Mouse (Mus musculus) gastrocnemius, adult 8-10 months (tissue): Measurements from ENCODE around the gene Heatr9. TPM values are rescaled to one million over a fixed set of nuclear protein-coding genes. Genes with fewer than 3 reads are reported as not detected.
A peak's percentile ranks its signal among the peaks of the same experiment; 100 is the strongest.
"Not testable (repeated sequence)": the region's sequence is repeated elsewhere in the genome, so short reads cannot be mapped to it uniquely, and the experiment has no call there.

ENCODE experiments used
- DNase-seq, 2 experiments: peaks; one replicate each; pipeline ENCODE4 v3.0.0; 2022; ENCODE audit warnings: low spot score in 2 of 2
- total RNA-seq, 4 experiments: library from RNA; stranded (reverse); gene quantifications; 2 replicates each; pipeline ENCODE4 v1.2.4; 2022

The Heatr9 gene
- not detected for total RNA-seq

- DNase-seq: no peak
These were observed at the start of gene Heatr9 for GRCm38 (mm10) chr11:83522075-83522474. Heatr9 (minus strand) TSS chr11:83522175.

GRCm38 (mm10) chr11:83570189-83570588, 48.2 kb upstream of the Heatr9 start:
- DNase-seq: no peak

DNA sequence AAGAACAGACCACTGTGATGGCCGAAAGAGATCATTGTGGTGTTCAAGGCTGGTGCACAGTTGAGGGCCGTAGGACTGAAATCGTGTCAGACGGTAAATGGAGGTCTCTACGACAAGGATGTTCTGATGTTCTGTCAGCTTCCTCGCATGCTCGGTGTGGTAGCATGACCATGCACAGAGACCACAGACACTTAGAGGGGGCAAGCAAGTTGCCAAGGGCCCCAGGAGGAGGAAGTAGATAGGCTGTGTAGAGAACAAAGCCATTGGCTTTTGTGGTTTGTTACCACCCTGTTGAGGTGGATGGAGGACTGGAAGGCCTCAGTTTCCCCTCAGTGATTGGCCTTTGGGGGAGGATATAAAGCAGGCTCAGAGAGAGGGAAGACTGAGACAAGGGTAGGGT, 47.3 kb upstream of the Heatr9 start:
- no peak for DNase-seq

DNA sequence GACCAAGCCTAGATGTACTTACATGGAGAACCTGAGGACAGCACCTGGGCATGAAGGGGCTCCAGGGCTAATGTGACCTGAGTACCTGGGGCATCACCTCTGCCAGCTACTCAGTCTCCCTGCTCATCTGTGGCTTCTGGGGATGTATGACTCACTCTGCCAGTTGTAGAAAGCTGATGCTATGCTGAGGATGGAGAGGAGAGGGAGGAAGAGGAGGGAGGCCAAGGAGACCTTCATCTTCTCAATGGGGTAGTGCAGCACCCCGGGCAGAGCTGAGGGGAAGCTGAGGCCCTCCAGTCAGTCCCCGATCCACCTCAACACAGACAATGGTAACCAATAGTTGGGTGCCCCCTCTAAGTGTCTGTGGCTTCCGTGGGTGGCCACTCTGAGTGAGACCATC, 46.8 kb upstream of the Heatr9 start:
- no peak for DNase-seq

GRCm38 (mm10) chr11:83568061-83568460, 46.1 kb upstream of the Heatr9 start:
- no peak for DNase-seq

GRCm38 (mm10) chr11:83567311-83567710, 45.3 kb upstream of the Heatr9 start:
- DNase-seq: no peak

DNA sequence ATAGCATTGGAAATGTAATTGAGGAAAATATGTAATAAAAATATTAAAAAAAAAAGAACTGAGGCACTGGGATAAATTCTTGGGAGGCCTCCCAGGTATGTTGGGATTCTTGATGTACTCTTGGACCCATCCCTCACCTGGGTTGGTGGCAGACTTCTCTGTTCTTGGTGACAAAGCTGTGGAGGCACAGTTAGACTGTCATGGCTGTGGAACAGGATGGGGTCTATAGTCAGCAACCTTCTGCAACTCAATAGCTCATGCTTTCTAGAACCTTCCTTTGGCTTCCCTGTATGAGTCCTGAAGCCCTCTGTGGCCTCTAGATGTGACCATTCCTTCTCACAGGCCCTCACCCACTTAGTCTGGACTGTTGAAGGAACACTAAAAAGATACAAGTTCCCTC, 44.6 kb upstream of the Heatr9 start:
- no peak for DNase-seq

- DNase-seq: peak in 1 of 2 experiments; percentile 14
These were observed 41.8 kb upstream of the Heatr9 start for GRCm38 (mm10) chr11:83563754-83564153.

- no peak for DNase-seq
These were observed 40.4 kb upstream of the Heatr9 start for GRCm38 (mm10) chr11:83562311-83562887.

DNA sequence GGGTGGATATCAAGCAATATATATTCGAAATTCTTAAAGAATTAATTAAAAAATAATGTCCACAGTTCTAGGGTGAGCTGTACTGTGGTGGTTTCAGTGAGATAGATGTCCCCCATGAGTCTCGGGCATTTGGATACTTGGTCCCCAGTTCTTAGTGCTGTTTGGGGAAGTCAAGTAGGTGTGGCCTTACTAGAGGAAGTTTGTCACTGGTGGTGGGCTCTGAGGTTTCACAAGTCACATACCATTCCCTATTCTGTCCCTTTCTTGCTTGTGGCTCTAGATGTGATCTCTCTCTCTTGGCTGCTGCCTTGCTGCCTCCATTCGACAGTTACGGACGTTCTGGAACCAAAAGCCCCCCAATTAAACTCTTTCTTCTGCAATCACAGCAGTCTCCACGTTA, 38.4 kb upstream of the Heatr9 start:
- no peak for DNase-seq

DNA sequence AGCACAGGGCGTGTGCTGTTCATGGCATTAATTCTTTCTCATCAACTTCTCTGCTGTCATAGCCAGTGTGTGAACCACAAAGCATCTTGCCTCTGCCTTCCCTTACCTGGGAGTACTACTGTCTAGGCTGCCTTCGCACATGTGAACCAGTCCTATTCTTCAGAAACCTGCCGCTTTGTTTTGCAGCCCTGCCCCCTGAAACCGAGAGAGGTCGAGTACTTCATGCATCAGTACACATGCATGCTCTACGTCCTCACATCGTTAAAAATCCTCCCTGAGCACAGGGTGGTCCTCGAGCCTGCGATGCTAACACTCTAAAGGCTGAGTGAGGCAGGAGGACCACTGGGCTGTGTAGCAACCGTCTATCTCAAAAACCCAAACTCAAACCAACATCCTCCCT, 35.1 kb upstream of the Heatr9 start:
- no peak for DNase-seq

DNA sequence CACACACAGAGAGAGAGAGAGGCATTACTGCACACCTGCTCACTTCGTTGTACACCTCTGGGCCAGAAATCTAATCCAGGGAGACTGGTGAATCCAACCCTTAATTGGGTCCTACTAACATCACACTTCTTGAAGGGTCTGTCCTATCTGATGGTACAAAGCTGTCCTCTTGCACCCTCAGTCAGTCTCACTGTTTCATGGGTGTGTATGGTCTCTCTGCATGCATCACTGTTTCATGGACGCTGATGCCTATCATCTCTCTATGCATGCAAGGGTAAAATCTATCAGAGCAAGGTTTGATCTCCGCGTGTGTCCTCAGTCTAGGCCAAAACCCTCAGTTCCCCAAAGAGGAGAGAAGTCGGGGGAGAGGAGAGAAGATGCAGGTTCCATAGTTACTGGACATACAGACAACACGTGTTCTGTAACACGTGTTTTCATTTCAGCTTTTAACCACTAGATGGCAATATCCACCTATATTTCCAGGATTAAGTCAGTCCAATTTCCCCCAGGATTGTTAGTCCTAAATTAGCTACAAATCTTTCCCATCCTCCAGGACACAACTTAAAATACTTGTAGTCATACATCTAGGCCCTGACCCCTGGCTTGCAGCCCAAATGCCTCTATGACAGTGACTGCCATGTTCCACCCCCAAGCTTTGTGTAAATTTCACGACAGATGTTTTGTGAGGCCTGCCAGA, 34.3 kb upstream of the Heatr9 start:
- DNase-seq: no peak

DNA sequence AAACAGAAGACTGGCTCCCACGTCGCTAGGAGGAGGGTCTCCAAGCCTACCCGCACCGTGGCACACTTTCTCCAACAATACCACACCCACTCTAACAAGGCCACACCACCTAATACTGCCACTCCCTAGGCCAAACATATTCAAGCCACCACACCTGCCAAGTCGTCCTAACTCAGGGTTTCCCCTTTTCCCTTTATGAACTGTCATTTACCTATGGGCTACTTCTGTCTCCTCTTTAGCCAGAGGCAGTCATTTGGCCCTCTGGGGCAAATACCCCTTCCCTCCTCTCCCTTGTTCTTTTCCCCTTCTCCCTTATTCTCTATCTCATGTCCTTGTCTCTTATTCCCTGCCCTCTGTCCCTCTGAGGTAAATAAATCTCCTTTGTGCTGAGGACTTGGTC, 29.7 kb upstream of the Heatr9 start:
- DNase-seq: no peak

DNA sequence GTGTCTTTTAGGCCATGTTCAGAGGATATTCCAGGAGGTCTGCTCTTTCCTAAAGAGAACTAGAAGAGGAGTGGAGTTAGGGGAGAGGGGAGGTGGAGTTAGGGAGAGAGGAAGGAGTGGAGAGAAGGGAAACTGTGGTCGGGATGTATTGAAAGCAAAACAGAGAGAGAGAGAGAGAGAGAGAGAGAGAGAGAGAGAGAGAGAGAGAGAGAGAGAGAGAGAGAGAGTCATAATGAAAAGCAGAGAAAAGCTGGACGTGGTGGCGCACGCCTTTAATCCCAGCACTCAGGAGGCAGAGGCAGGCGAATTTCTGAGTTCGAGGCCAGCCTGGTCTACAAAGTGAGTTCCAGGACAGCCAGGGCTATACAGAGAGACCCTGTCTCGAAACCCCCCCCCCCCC, 29.1 kb upstream of the Heatr9 start:
- DNase-seq: not testable (repeated sequence)

GRCm38 (mm10) chr11:83550186-83550632, 28.2 kb upstream of the Heatr9 start:
- DNase-seq: no peak

DNA sequence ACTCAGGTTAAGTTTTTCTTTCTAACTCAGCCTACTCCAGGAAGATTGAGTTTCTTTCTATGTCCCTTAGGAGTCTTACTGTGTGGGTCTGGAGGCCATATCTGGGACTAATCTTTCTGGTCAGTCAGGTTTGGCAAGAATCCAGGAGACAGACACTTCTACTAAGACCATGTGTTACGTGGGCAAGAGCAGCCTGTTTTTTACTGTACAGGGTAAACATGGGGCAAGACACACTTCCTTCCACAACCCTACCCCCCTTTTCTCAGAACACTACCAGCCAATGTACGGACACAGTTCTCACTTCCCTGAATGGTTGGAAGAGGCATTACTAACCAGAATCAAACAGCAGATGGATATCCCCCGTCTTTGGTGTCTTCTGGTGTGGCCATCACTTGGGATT, 22.2 kb upstream of the Heatr9 start:
- no peak for DNase-seq

DNA sequence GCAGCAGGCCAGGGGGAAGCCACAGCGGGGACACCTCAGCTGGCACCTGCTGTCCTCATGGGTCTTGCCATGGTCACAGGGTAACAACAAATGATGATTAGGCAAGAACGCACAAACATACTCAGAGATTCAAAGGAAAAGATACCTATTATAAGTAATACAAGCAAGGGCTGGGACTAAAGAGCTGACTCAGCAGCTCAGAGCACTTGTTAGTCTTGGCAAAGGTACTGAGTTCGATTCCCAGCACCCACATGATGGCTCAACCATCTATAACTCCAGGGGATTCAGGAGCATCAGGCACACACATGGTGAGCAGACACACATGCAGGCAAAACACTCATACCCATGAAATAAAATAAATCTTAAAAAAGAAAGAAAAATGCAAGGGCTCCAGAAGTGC, 19.4 kb upstream of the Heatr9 start:
- DNase-seq: no peak

- no peak for DNase-seq
These were observed 19.0 kb upstream of the Heatr9 start for GRCm38 (mm10) chr11:83540931-83541330.

DNA sequence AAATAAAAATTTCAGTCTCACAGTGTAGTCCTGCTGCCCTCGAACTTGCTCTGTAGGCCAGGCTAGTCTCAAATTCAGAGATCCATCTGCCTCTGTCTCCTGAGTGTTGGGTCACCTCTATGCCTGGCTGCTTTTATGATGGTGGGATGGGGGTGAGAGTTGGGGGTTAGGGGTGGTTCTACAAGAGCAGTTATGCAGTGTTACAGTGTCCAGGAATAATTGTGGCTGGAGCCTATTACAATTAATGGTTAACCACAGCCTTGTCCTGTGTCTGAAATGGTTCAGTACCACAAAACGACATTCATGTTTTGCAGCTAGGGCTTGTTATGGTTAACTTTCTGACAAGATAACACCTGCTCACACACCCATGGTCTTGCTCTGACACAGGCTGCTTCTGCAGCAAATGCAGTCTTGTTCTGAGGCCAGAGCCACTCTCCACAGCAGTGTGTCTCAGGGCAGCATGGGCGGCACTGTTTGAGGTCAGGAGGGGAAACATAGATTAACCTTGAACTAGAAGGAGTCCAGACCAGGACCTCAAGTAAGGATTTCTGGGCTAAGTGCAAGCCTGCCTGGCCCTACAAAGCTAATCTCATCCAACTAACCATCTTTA, 16.8 kb upstream of the Heatr9 start:
- DNase-seq: no peak

DNA sequence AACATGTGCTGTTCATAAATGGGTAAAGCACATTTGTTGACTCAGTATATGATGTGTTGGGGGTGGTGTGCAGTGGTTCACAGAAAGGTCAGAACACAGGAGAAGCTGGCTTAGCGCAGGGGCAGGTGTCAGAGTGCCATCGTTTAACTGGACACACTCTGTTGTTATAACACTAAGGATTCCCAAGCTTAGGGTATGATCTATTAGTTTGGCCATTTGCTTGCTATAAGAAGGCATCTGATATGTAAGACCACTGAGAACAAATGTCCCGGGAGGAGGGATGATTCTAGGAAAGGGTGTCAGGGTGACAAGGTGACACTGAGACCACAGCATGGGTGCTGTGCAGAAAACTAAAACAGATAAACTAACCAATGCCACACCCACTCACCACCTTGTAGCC, 14.9 kb upstream of the Heatr9 start:
- DNase-seq: no peak

GRCm38 (mm10) chr11:83534609-83535423, 12.8 kb upstream of the Heatr9 start:
- DNase-seq: peak; percentile 44 to 54

DNA sequence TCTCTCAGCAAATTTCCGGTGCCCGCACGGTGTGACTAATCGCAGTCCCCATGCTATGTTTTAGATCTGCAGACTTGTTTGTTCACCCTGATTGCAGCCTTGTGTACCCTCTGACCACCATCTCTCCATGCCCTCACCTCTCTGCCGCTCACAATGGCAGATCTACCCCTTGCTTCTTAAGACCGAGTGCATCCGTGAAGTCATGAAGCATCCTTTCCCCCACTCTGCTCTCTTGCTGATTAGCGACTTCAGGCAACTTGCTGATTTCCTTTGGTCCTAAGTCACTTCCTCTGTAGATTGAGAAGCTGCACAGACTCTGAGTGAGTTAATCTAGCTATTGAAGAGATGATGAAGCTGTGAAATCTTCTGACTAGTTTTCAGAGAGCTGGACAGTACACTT, 12.2 kb upstream of the Heatr9 start:
- no peak for DNase-seq
